Mouse (Mus musculus): ENCODE measurements around the gene Tnip1. TPM values are rescaled to one million over a fixed set of nuclear protein-coding genes. Genes with fewer than 3 reads are reported as not detected.

The Tnip1 gene
- total and polyA plus RNA-seq, 2 experiments: 3.0 to 8.1 TPM

GRCm38 (mm10) chr11:54887927-54888326 is 74.8 kb downstream of the Tnip1 start:
- no peak for DNase-seq (ENCODE audit: extremely low read depth, low read depth, low spot score)
- no peaks in the 10 kb centered on the region for H3K4me1 ChIP-seq (ENCODE audit: control insufficient read depth, insufficient read depth, low read length)
- no peak for TF ChIP-seq CTCF (IDR thresholded peaks at IDR 0.05; ENCODE audit: low read depth, low read length)
- no peak for TF ChIP-seq POLR2A (IDR thresholded peaks at IDR 0.05; ENCODE audit: extremely low read depth, insufficient read depth, low read length)
- no peak overlapping the region for H3K4me3 ChIP-seq (ENCODE audit: insufficient read depth, low read depth, low read length)
- no peaks in the 10 kb centered on the region for H3K27me3 ChIP-seq (ENCODE audit: control insufficient read depth, insufficient read depth, low read length)
- H3K79me2 ChIP-seq (ENCODE audit: control insufficient read depth, insufficient read depth, low read length): no peaks in the 10 kb centered on the region
- 79% methylated on average over 6 of the region's 6 CpGs for WGBS
- no peaks in the 10 kb centered on the region for H3K36me3 ChIP-seq (ENCODE audit: control insufficient read depth, insufficient read depth, low read length)
- H3K9ac ChIP-seq (ENCODE audit: low read depth, low read length): no peak overlapping the region
- no peak overlapping the region for H3K27ac ChIP-seq (replicated peaks; ENCODE audit: insufficient read depth, low read depth, low read length)

- H3K9ac ChIP-seq (ENCODE audit: low read depth, low read length): no peak overlapping the region
- no peak overlapping the region for H3K4me3 ChIP-seq (ENCODE audit: insufficient read depth, low read depth, low read length)
- H3K27ac ChIP-seq (replicated peaks; ENCODE audit: insufficient read depth, low read depth, low read length): peak overlapping the region; percentile 47
- peaks cover 4% of the 10 kb centered on the region; the same call in 1 of the 2 replicates for H3K4me1 ChIP-seq (ENCODE audit: control insufficient read depth, insufficient read depth, low read length)
- H3K36me3 ChIP-seq (ENCODE audit: control insufficient read depth, insufficient read depth, low read length): no peaks in the 10 kb centered on the region
- 96% methylated on average over 2 of the region's 2 CpGs for WGBS
- no peak for DNase-seq (ENCODE audit: extremely low read depth, low read depth, low spot score)
- no peaks in the 10 kb centered on the region for H3K27me3 ChIP-seq (ENCODE audit: control insufficient read depth, insufficient read depth, low read length)
- no peaks in the 10 kb centered on the region for H3K79me2 ChIP-seq (ENCODE audit: control insufficient read depth, insufficient read depth, low read length)
- TF ChIP-seq POLR2A (IDR thresholded peaks at IDR 0.05; ENCODE audit: extremely low read depth, insufficient read depth, low read length): no peak
- no peak for TF ChIP-seq CTCF (IDR thresholded peaks at IDR 0.05; ENCODE audit: low read depth, low read length)
Observed at GRCm38 (mm10) chr11:54885406-54885805, 77.3 kb downstream of the Tnip1 start.

DNA sequence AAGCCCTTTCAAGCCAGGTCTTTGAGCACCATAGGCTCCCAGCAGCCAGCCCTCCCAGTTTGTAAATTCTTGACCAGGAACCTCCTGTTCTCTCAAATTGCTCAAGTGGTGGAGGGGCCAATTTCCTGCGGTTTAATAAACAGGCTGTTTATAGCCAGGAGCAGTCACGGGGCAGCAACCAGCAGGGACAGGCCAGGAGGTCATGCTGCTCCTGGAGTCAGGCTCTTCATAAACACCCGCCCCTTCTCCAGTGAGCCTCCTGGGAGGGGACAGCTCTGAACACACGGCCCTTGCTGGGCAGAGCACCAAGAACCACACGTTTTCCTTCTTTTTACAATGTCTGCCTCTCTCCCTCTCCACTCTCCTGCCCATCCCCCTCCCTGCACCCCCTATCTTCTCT is 77.8 kb downstream of the Tnip1 start:
- peak; percentile 57 for DNase-seq (ENCODE audit: extremely low read depth, low read depth, low spot score)
- TF ChIP-seq POLR2A (IDR thresholded peaks at IDR 0.05; ENCODE audit: extremely low read depth, insufficient read depth, low read length) (no peak), CTCF (IDR thresholded peaks at IDR 0.05; ENCODE audit: low read depth, low read length) (no peak)
- Histone ChIP-seq H3K27ac (replicated peaks; ENCODE audit: insufficient read depth, low read depth, low read length) (peak overlapping the region; percentile 69), H3K9ac (ENCODE audit: low read depth, low read length) (no peak overlapping the region), H3K4me3 (ENCODE audit: insufficient read depth, low read depth, low read length) (no peak overlapping the region), H3K36me3 (ENCODE audit: control insufficient read depth, insufficient read depth, low read length) (no peaks in the 10 kb centered on the region), H3K79me2 (ENCODE audit: control insufficient read depth, insufficient read depth, low read length) (no peaks in the 10 kb centered on the region), H3K4me1 (ENCODE audit: control insufficient read depth, insufficient read depth, low read length) (peaks cover 4% of the 10 kb centered on the region; the same call in 1 of the 2 replicates), H3K27me3 (ENCODE audit: control insufficient read depth, insufficient read depth, low read length) (no peaks in the 10 kb centered on the region)
- 28% methylated on average over 5 of the region's 5 CpGs for WGBS

DNA sequence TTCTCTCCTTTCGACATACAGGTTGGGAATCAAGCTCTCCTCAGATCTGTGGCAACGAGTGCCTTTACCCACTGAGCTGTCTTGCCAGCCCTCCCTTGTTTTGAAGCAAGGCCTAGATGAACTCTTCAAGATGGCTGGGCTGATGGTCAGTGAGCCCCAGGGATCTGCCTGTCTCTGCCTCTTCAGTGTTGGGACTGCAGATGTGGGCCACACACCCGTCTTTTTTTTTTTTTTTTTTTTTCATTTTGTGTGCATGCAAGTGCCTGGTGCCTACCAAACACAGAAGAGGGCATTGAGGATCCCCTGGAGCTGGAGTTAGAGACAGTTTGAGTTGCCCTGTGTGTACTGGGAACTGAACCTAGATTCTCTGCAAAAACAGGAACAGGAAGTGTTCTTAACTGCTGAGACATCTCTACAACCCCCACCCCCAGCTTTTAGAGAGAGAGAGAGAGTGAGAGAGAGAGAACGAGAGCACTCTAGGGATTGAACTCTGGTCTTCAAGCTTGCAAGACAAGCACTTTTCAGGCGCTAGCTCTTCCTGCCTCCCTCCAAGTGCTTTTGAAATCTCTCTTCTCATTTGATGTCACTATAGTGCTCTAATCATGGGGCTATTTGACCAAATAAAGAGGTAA is 78.4 kb downstream of the Tnip1 start:
- Histone ChIP-seq H3K36me3 (ENCODE audit: control insufficient read depth, insufficient read depth, low read length) (no peaks in the 10 kb centered on the region), H3K4me1 (ENCODE audit: control insufficient read depth, insufficient read depth, low read length) (peaks cover 4% of the 10 kb centered on the region; the same call in 1 of the 2 replicates), H3K4me3 (ENCODE audit: insufficient read depth, low read depth, low read length) (no peak overlapping the region), H3K79me2 (ENCODE audit: control insufficient read depth, insufficient read depth, low read length) (no peaks in the 10 kb centered on the region), H3K27me3 (ENCODE audit: control insufficient read depth, insufficient read depth, low read length) (no peaks in the 10 kb centered on the region), H3K27ac (replicated peaks; ENCODE audit: insufficient read depth, low read depth, low read length) (peak overlapping the region; percentile 69), H3K9ac (ENCODE audit: low read depth, low read length) (no peak overlapping the region)
- WGBS: 72% methylated on average over 5 of the region's 5 CpGs
- no peak for TF ChIP-seq CTCF (IDR thresholded peaks at IDR 0.05; ENCODE audit: low read depth, low read length)
- DNase-seq (ENCODE audit: extremely low read depth, low read depth, low spot score): peak; percentile 42

DNA sequence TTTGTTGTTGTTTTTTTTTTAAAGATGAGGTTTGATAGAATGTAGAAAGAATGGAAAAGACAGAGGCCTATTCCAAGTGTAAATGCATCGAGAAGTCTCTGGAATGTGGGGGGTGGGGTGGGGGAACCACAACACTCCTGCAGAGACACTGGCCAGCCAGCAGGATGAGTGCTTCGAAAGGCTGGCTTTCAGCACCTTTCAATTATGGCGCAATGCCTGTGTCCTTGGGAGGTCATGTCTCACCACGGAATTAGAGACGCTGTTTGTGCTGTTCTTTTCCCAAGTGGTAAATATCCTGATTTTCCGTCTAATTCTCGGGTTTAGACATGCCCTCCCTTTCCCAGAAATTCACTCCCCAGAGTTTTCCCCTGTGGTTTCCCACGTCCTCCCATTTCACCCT is 80.0 kb downstream of the Tnip1 start:
- Histone ChIP-seq H3K4me3 (ENCODE audit: insufficient read depth, low read depth, low read length) (no peak overlapping the region), H3K9ac (ENCODE audit: low read depth, low read length) (no peak overlapping the region), H3K4me1 (ENCODE audit: control insufficient read depth, insufficient read depth, low read length) (peaks cover 4% of the 10 kb centered on the region; the same call in 1 of the 2 replicates), H3K27me3 (ENCODE audit: control insufficient read depth, insufficient read depth, low read length) (no peaks in the 10 kb centered on the region), H3K79me2 (ENCODE audit: control insufficient read depth, insufficient read depth, low read length) (no peaks in the 10 kb centered on the region), H3K36me3 (ENCODE audit: control insufficient read depth, insufficient read depth, low read length) (no peaks in the 10 kb centered on the region), H3K27ac (replicated peaks; ENCODE audit: insufficient read depth, low read depth, low read length) (no peak overlapping the region)
- TF ChIP-seq CTCF (IDR thresholded peaks at IDR 0.05; ENCODE audit: low read depth, low read length): peak; percentile 32
- no peak for TF ChIP-seq POLR2A (IDR thresholded peaks at IDR 0.05; ENCODE audit: extremely low read depth, insufficient read depth, low read length)
- 30% methylated on average over 8 of the region's 8 CpGs for WGBS
- peak; percentile 51 for DNase-seq (ENCODE audit: extremely low read depth, low read depth, low spot score)

GRCm38 (mm10) chr11:54881051-54881474 is 81.7 kb downstream of the Tnip1 start:
- H3K79me2 ChIP-seq (ENCODE audit: control insufficient read depth, insufficient read depth, low read length): no peaks in the 10 kb centered on the region
- H3K4me3 ChIP-seq (ENCODE audit: insufficient read depth, low read depth, low read length): no peak overlapping the region
- 23% methylated on average over 2 of the region's 2 CpGs for WGBS
- H3K4me1 ChIP-seq (ENCODE audit: control insufficient read depth, insufficient read depth, low read length): peaks cover 4% of the 10 kb centered on the region; the same call in 1 of the 2 replicates
- H3K36me3 ChIP-seq (ENCODE audit: control insufficient read depth, insufficient read depth, low read length): no peaks in the 10 kb centered on the region
- H3K27ac ChIP-seq (replicated peaks; ENCODE audit: insufficient read depth, low read depth, low read length): no peak overlapping the region
- no peaks in the 10 kb centered on the region for H3K27me3 ChIP-seq (ENCODE audit: control insufficient read depth, insufficient read depth, low read length)
- TF ChIP-seq POLR2A (IDR thresholded peaks at IDR 0.05; ENCODE audit: extremely low read depth, insufficient read depth, low read length) (no peak), CTCF (IDR thresholded peaks at IDR 0.05; ENCODE audit: low read depth, low read length) (no peak)
- DNase-seq (ENCODE audit: extremely low read depth, low read depth, low spot score): peak; percentile 43
- no peak overlapping the region for H3K9ac ChIP-seq (ENCODE audit: low read depth, low read length)

Data from liver, adult 2 months (tissue).